19 mouse cellular contexts compared by ENCODE assay signal in genomic region chr11:113089637-113090351, GRCm38 (mm10).
"Had no signal": no experiment of that assay in that cellular context is flagged by ENCODE, and none has a peak within 500 bp of the region (broad histone marks: within the 10 kb centered on the region; RNA-seq: fewer than 3 reads in every experiment).

No protein-coding gene starts in this region.

- H3K27me3 ChIP-seq: neural tube, embryonic 13.5 days; neural tube, embryonic 15.5 days had no signal

- H3K27ac ChIP-seq: midbrain, embryonic 10.5 days; midbrain, embryonic 12.5 days; neural tube, embryonic 13.5 days; neural tube, embryonic 15.5 days had no signal

- H3K4me2 ChIP-seq: lung, embryonic 14.5 days; midbrain, embryonic 12.5 days; neural tube, embryonic 13.5 days; neural tube, embryonic 15.5 days had no signal

- DNase-seq: lung, adult 18-20 months; lung, embryonic 14.5 days; lung, postnatal 10 days; lung, postnatal 4 days; midbrain, embryonic 14.5 days; retina, postnatal 1 day; right cerebral cortex, adult 18-20 months; right cerebral cortex, postnatal 25 days; right cerebral cortex, postnatal 4 days; spleen, adult 18-20 months; thymus, adult 2 months; thymus, postnatal 25 days; thymus, postnatal 4 days had no signal

- H3K36me3 ChIP-seq: midbrain, embryonic 10.5 days; midbrain, embryonic 12.5 days; neural tube, embryonic 13.5 days; neural tube, embryonic 15.5 days had no signal

- H3K9me3 ChIP-seq: midbrain, embryonic 10.5 days; midbrain, embryonic 12.5 days; neural tube, embryonic 13.5 days; neural tube, embryonic 15.5 days had no signal

- ATAC-seq: midbrain, embryonic 16.5 days had no signal

- H3K4me3 ChIP-seq: midbrain, embryonic 10.5 days; midbrain, embryonic 12.5 days; myocyte; neural tube, embryonic 13.5 days; neural tube, embryonic 15.5 days had no signal

- H3K9ac ChIP-seq: lung, embryonic 14.5 days; midbrain, embryonic 12.5 days; neural tube, embryonic 13.5 days; neural tube, embryonic 15.5 days had no signal
